Mouse (Mus musculus) spleen, adult 2 months (tissue): ENCODE data around the gene Cacna1a. TPM values are rescaled to one million over a fixed set of nuclear protein-coding genes. Genes with fewer than 3 reads are reported as not detected.

Experiments used
- DNase-seq, 2 experiments: peaks; one replicate each; pipeline versions ENCODE4 v3.0.0 to v3.0.0-alpha.2; 2012 to 2021; ENCODE audit warnings: low spot score in 2 of 2, low read depth in 1 of 2
- H3K27ac ChIP-seq: fragments of 200-500 bp; 2 replicates; pipeline ENCODE4 v1.5.1; 2012; ENCODE audit warnings: low read length, inconsistent platforms; ENCODE audit not compliant: insufficient read depth
- H3K27me3 ChIP-seq: fragments of 200-500 bp; 2 replicates; pipeline ENCODE4 v1.6.1; 2012; ENCODE audit warnings: mild to moderate bottlenecking, moderate library complexity, low read length, inconsistent platforms; ENCODE audit not compliant: control insufficient read depth, insufficient read depth
- H3K36me3 ChIP-seq: fragments of 200-500 bp; 2 replicates; pipeline ENCODE4 v1.6.1; 2012; ENCODE audit warnings: mild to moderate bottlenecking, low read length, inconsistent platforms; ENCODE audit not compliant: control insufficient read depth, insufficient read depth
- H3K4me1 ChIP-seq: fragments of 200-500 bp; 2 replicates; pipeline ENCODE4 v1.6.1; 2011; ENCODE audit warnings: inconsistent platforms; ENCODE audit not compliant: control insufficient read depth, insufficient read depth, insufficient read length
- H3K4me3 ChIP-seq: fragments of 200-500 bp; 2 replicates; pipeline ENCODE4 v1.5.1; 2011; ENCODE audit warnings: mild to moderate bottlenecking, inconsistent platforms; ENCODE audit not compliant: insufficient read depth, insufficient read length; ENCODE audit errors: extremely low read depth
- CTCF ChIP-seq: fragments of 200-500 bp; IDR thresholded peaks from 2 replicates; pipeline ENCODE4 v1.5.1; 2011; ENCODE audit warnings: mild to moderate bottlenecking, inconsistent platforms; ENCODE audit not compliant: insufficient read depth, insufficient read length, insufficient replicate concordance; ENCODE audit errors: extremely low read depth
- POLR2A ChIP-seq: fragments of 200-500 bp; IDR thresholded peaks from 2 replicates; pipeline ENCODE4 v1.6.1; 2011; ENCODE audit warnings: low read depth, low read length, inconsistent platforms
- WGBS: fragments of 180-500 bp; shearing (Covaris S2); methylation state at CpG from one replicate; pipeline ENCODE4 v1.1.7; 2018; 5-methylcytosine and 5-hydroxymethylcytosine counted together
- polyA plus RNA-seq: library from polyadenylated mRNA; depleted of rRNA; stranded (reverse); fragments of >200 nt; gene quantifications from 2 replicates; pipeline ENCODE4 v1.2.3, GENCODE M21; 2012

The Cacna1a gene
- polyA plus RNA-seq, 1 experiment: 7.0 TPM

- Histone ChIP-seq H3K4me1 (peaks cover 14% of the 10 kb centered on the region; the same call in 1 of the 2 replicates), H3K36me3 (no peaks in the 10 kb centered on the region), H3K27ac (peak overlapping the region; percentile 81; the same call in 1 of the 2 replicates), H3K4me3 (peak overlapping the region; percentile 59; the same call in 1 of the 2 replicates), H3K27me3 (no peaks in the 10 kb centered on the region)
- WGBS: 18% methylated on average over 15 of the region's 15 CpGs
- DNase-seq: no peak
- TF ChIP-seq CTCF: no peak
- TF ChIP-seq POLR2A: no peak
Observed at GRCm38 (mm10) chr8:84655336-84656190, 267.3 kb downstream of the Cacna1a start.

GRCm38 (mm10) chr8:84656191-84656525 is 267.9 kb downstream of the Cacna1a start:
- WGBS: 7% methylated on average over 10 of the region's 10 CpGs
- no peaks in the 10 kb centered on the region for H3K36me3 ChIP-seq
- peak overlapping the region; percentile 59 for H3K4me3 ChIP-seq
- TF ChIP-seq POLR2A: no peak
- no peak for TF ChIP-seq CTCF
- DNase-seq: no peak
- H3K27ac ChIP-seq: peak overlapping the region; percentile 81
- H3K27me3 ChIP-seq: no peaks in the 10 kb centered on the region
- H3K4me1 ChIP-seq: peaks cover 14% of the 10 kb centered on the region; the same call in 1 of the 2 replicates

- Histone ChIP-seq H3K36me3 (no peaks in the 10 kb centered on the region), H3K4me1 (peaks cover 14% of the 10 kb centered on the region; the same call in 1 of the 2 replicates), H3K27ac (peak overlapping the region; percentile 81), H3K4me3 (peak overlapping the region; percentile 59), H3K27me3 (no peaks in the 10 kb centered on the region)
- TF ChIP-seq POLR2A: peak; percentile 40; the same call in 1 of the 2 replicates
- no peak for TF ChIP-seq CTCF
- WGBS: under 1% methylated on average over 23 of the region's 23 CpGs
- peak in 1 of 2 experiments; percentile 78 for DNase-seq
Observed at GRCm38 (mm10) chr8:84656641-84657126, 268.4 kb downstream of the Cacna1a start.

- Histone ChIP-seq H3K4me1 (peaks cover 14% of the 10 kb centered on the region; the same call in 1 of the 2 replicates), H3K4me3 (peak overlapping the region; percentile 59; the same call in 1 of the 2 replicates)
Observed at GRCm38 (mm10) chr8:84657203-84657602, 269.0 kb downstream of the Cacna1a start.

GRCm38 (mm10) chr8:84657680-84658079 is 269.4 kb downstream of the Cacna1a start:
- peaks cover 14% of the 10 kb centered on the region; the same call in 1 of the 2 replicates for H3K4me1 ChIP-seq

More at GRCm38 (mm10) chr8:84657203-84657602, 269.0 kb downstream of the Cacna1a start:
- DNase-seq: no peak
- H3K36me3 ChIP-seq: no peaks in the 10 kb centered on the region
- no peaks in the 10 kb centered on the region for H3K27me3 ChIP-seq
- H3K27ac ChIP-seq: peak overlapping the region; percentile 51
- no peak for TF ChIP-seq CTCF
- TF ChIP-seq POLR2A: no peak

GRCm38 (mm10) chr8:84658951-84659350 is 270.7 kb downstream of the Cacna1a start:
- Histone ChIP-seq H3K4me3 (no peak overlapping the region), H3K27me3 (no peaks in the 10 kb centered on the region), H3K4me1 (peaks cover 17% of the 10 kb centered on the region; the same call in 1 of the 2 replicates), H3K27ac (no peak overlapping the region), H3K36me3 (no peaks in the 10 kb centered on the region)
- no peak for TF ChIP-seq CTCF
- no peak for TF ChIP-seq POLR2A
- 41% methylated on average over 1 of the region's 1 CpGs for WGBS
- no peak for DNase-seq

More at GRCm38 (mm10) chr8:84657680-84658079, 269.4 kb downstream of the Cacna1a start:
- TF ChIP-seq CTCF (no peak), POLR2A (no peak)
- no peak for DNase-seq
- Histone ChIP-seq H3K36me3 (no peaks in the 10 kb centered on the region), H3K4me3 (no peak overlapping the region), H3K27me3 (no peaks in the 10 kb centered on the region), H3K27ac (0 out of 2 replicates have a peak overlapping the region, but pooled peaks have one; percentile 20)
- 80% methylated on average over 4 of the region's 4 CpGs for WGBS
